Mouse (Mus musculus): ENCODE measurements around the gene Fgf10. TPM values are rescaled to one million over a fixed set of nuclear protein-coding genes. Genes with fewer than 3 reads are reported as not detected.

Fgf10 gene
- 0.39 and 0.42 TPM in 2 replicates for polyA plus RNA-seq (2012; rRNA removed)

- Histone ChIP-seq H3K4me1 (ENCODE audit: control insufficient read depth, insufficient read depth, low read length) (no peaks in the 10 kb centered on the region), H3K36me3 (ENCODE audit: control insufficient read depth, insufficient read depth, low read length) (no peaks in the 10 kb centered on the region), H3K4me3 (ENCODE audit: insufficient read depth, low read depth, low read length) (no peak within 1 kb of the TSS), H3K27me3 (replicated peaks; ENCODE audit: control insufficient read depth, insufficient read depth, low read length) (no peaks in the 10 kb centered on the region), H3K27ac (ENCODE audit: insufficient read depth, low read depth, low read length) (no peak within 1 kb of the TSS)
- WGBS, result 91% methylated on average over 7 of the region's 7 CpGs
- DNase-seq, result no peak
- TF ChIP-seq CTCF (conservative IDR thresholded peaks at IDR 0.05; ENCODE audit: insufficient read depth, insufficient read length, low read depth, low read length) (no peak), POLR2A (IDR thresholded peaks at IDR 0.05; ENCODE audit: low read depth, low read length) (no peak)
Observed at GRCm38 (mm10) chr13:118669491-118669890, at the start of gene Fgf10. Fgf10 (plus strand) TSS chr13:118669791.

GRCm38 (mm10) chr13:118629661-118630428 lies 39.7 kb upstream of the Fgf10 start:
- WGBS, result 48% methylated on average over 3 of the region's 3 CpGs
- DNase-seq, result no peak

GRCm38 (mm10) chr13:118631500-118631899 lies 38.1 kb upstream of the Fgf10 start:
- TF ChIP-seq CTCF (conservative IDR thresholded peaks at IDR 0.05; ENCODE audit: insufficient read depth, insufficient read length, low read depth, low read length) (no peak), POLR2A (IDR thresholded peaks at IDR 0.05; ENCODE audit: low read depth, low read length) (no peak)
- no peak overlapping the region for H3K27ac ChIP-seq (ENCODE audit: insufficient read depth, low read depth, low read length)
- no peak for DNase-seq
- H3K36me3 ChIP-seq (ENCODE audit: control insufficient read depth, insufficient read depth, low read length), result no peaks in the 10 kb centered on the region
- no peaks in the 10 kb centered on the region for H3K27me3 ChIP-seq (replicated peaks; ENCODE audit: control insufficient read depth, insufficient read depth, low read length)
- H3K4me1 ChIP-seq (ENCODE audit: control insufficient read depth, insufficient read depth, low read length), result no peaks in the 10 kb centered on the region
- 87% methylated on average over 2 of the region's 2 CpGs for WGBS
- H3K4me3 ChIP-seq (ENCODE audit: insufficient read depth, low read depth, low read length), result no peak overlapping the region

More at GRCm38 (mm10) chr13:118629661-118630428, 39.7 kb upstream of the Fgf10 start:
- no peak overlapping the region for H3K27ac ChIP-seq (ENCODE audit: insufficient read depth, low read depth, low read length)
- H3K4me1 ChIP-seq (ENCODE audit: control insufficient read depth, insufficient read depth, low read length), result no peaks in the 10 kb centered on the region
- no peaks in the 10 kb centered on the region for H3K36me3 ChIP-seq (ENCODE audit: control insufficient read depth, insufficient read depth, low read length)
- no peak overlapping the region for H3K4me3 ChIP-seq (ENCODE audit: insufficient read depth, low read depth, low read length)
- H3K27me3 ChIP-seq (replicated peaks; ENCODE audit: control insufficient read depth, insufficient read depth, low read length), result no peaks in the 10 kb centered on the region
- TF ChIP-seq CTCF (conservative IDR thresholded peaks at IDR 0.05; ENCODE audit: insufficient read depth, insufficient read length, low read depth, low read length) (no peak), POLR2A (IDR thresholded peaks at IDR 0.05; ENCODE audit: low read depth, low read length) (no peak)

GRCm38 (mm10) chr13:118636047-118636446 lies 33.5 kb upstream of the Fgf10 start:
- Histone ChIP-seq H3K4me1 (ENCODE audit: control insufficient read depth, insufficient read depth, low read length) (peaks cover under 1% of the 10 kb centered on the region; the same call in 1 of the 2 replicates), H3K27ac (ENCODE audit: insufficient read depth, low read depth, low read length) (no peak overlapping the region), H3K27me3 (replicated peaks; ENCODE audit: control insufficient read depth, insufficient read depth, low read length) (no peaks in the 10 kb centered on the region), H3K36me3 (ENCODE audit: control insufficient read depth, insufficient read depth, low read length) (no peaks in the 10 kb centered on the region), H3K4me3 (ENCODE audit: insufficient read depth, low read depth, low read length) (no peak overlapping the region)
- no peak for DNase-seq
- TF ChIP-seq POLR2A (IDR thresholded peaks at IDR 0.05; ENCODE audit: low read depth, low read length) (no peak), CTCF (conservative IDR thresholded peaks at IDR 0.05; ENCODE audit: insufficient read depth, insufficient read length, low read depth, low read length) (no peak)
- WGBS, result 91% methylated on average over 5 of the region's 5 CpGs

GRCm38 (mm10) chr13:118642585-118642984 lies 27.0 kb upstream of the Fgf10 start:
- no peaks in the 10 kb centered on the region for H3K36me3 ChIP-seq (ENCODE audit: control insufficient read depth, insufficient read depth, low read length)
- TF ChIP-seq CTCF (conservative IDR thresholded peaks at IDR 0.05; ENCODE audit: insufficient read depth, insufficient read length, low read depth, low read length) (no peak), POLR2A (IDR thresholded peaks at IDR 0.05; ENCODE audit: low read depth, low read length) (no peak)
- DNase-seq, result no peak
- H3K4me1 ChIP-seq (ENCODE audit: control insufficient read depth, insufficient read depth, low read length), result peaks cover 3% of the 10 kb centered on the region; the same call in 1 of the 2 replicates
- WGBS, result 62% methylated on average over 3 of the region's 3 CpGs
- no peak overlapping the region for H3K4me3 ChIP-seq (ENCODE audit: insufficient read depth, low read depth, low read length)
- no peaks in the 10 kb centered on the region for H3K27me3 ChIP-seq (replicated peaks; ENCODE audit: control insufficient read depth, insufficient read depth, low read length)
- no peak overlapping the region for H3K27ac ChIP-seq (ENCODE audit: insufficient read depth, low read depth, low read length)

GRCm38 (mm10) chr13:118643138-118643537 lies 26.5 kb upstream of the Fgf10 start:
- Histone ChIP-seq H3K4me1 (ENCODE audit: control insufficient read depth, insufficient read depth, low read length) (peaks cover 3% of the 10 kb centered on the region; the same call in 1 of the 2 replicates), H3K36me3 (ENCODE audit: control insufficient read depth, insufficient read depth, low read length) (no peaks in the 10 kb centered on the region), H3K4me3 (ENCODE audit: insufficient read depth, low read depth, low read length) (no peak overlapping the region), H3K27me3 (replicated peaks; ENCODE audit: control insufficient read depth, insufficient read depth, low read length) (no peaks in the 10 kb centered on the region), H3K27ac (ENCODE audit: insufficient read depth, low read depth, low read length) (no peak overlapping the region)
- no peak for DNase-seq
- TF ChIP-seq CTCF (conservative IDR thresholded peaks at IDR 0.05; ENCODE audit: insufficient read depth, insufficient read length, low read depth, low read length) (no peak), POLR2A (IDR thresholded peaks at IDR 0.05; ENCODE audit: low read depth, low read length) (no peak)
- WGBS, result 25% methylated on average over 6 of the region's 6 CpGs

- TF ChIP-seq CTCF (conservative IDR thresholded peaks at IDR 0.05; ENCODE audit: insufficient read depth, insufficient read length, low read depth, low read length), result no peak
- no peaks in the 10 kb centered on the region for H3K4me1 ChIP-seq (ENCODE audit: control insufficient read depth, insufficient read depth, low read length)
- DNase-seq, result no peak
- H3K4me3 ChIP-seq (ENCODE audit: insufficient read depth, low read depth, low read length), result peak overlapping the region; percentile 37
- 67% methylated on average over 5 of the region's 5 CpGs for WGBS
- peak overlapping the region; percentile 31; the same call in 1 of the 2 replicates for H3K27ac ChIP-seq (ENCODE audit: insufficient read depth, low read depth, low read length)
- H3K36me3 ChIP-seq (ENCODE audit: control insufficient read depth, insufficient read depth, low read length), result no peaks in the 10 kb centered on the region
- no peaks in the 10 kb centered on the region for H3K27me3 ChIP-seq (replicated peaks; ENCODE audit: control insufficient read depth, insufficient read depth, low read length)
Observed at GRCm38 (mm10) chr13:118656991-118657390, 12.6 kb upstream of the Fgf10 start.
